Mouse (Mus musculus): ENCODE data around the gene Kif7.
A peak's percentile ranks its signal among the peaks of the same experiment; 100 is the strongest.

The Kif7 gene

DNA sequence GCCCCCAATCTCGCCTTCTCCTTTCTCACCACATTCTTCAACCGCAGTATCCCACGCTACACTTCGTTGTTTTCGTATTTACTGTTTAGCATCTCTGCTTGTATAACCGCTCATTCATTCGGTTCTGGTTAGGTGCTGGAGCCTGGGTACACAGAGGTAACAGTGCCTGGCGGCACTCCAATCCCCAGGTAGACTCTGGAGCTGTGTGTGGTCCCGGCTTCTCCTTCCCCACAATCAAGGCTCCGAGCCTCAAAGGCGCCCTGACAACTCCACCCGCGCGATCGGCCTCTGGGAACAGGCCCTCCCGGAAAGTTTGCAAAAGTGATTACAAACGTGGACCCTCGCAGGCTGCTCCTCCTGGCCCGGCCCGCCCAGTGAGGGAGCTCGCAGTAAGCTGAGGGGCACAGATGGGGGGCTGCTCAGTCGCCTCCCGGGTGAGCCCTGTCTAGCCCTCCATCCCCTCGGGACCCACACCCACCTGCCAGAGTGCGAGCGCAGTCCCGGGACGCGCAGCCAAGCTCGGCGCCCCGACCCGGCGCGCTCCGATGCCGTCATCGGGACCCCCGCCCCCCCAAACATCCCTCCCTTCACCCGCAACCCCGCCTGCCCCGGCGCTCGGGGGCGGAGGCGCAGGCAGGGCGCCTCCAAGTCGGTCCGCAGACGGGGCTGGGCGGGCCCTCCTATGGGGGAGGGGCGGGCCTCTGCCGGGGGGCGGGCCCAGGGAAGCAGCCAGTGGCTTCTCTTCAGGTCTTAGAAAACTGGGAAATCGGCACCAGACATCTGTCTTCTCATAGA is at the start of gene Kif7:
Kif7 (minus strand) TSS at position 534 of the 795 bp plus-strand sequence.
- peak; percentile 93 for DNase-seq (ENCODE audit: low read depth, low spot score)

DNA sequence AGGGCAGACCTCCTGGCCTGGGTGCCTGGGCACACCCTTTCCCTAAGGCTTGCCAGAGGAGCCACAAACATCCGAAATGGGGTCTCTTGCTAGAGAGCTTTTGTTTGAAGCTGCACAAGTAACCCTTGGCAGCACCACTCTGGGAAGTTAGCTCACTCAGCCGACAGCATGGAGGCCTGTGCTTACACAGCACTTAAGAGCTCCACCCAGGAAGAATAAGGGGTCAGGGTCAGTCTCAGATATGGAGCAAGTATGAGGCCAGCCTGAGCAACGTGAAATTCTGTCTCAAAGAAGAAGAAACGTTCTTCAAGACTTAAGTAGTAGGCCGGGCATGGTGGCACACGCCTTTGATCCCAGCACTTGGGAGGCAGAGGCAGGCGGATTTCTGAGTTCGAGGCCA is 46.6 kb upstream of the Kif7 start:
- DNase-seq (ENCODE audit: low read depth, low spot score) = no peak

DNA sequence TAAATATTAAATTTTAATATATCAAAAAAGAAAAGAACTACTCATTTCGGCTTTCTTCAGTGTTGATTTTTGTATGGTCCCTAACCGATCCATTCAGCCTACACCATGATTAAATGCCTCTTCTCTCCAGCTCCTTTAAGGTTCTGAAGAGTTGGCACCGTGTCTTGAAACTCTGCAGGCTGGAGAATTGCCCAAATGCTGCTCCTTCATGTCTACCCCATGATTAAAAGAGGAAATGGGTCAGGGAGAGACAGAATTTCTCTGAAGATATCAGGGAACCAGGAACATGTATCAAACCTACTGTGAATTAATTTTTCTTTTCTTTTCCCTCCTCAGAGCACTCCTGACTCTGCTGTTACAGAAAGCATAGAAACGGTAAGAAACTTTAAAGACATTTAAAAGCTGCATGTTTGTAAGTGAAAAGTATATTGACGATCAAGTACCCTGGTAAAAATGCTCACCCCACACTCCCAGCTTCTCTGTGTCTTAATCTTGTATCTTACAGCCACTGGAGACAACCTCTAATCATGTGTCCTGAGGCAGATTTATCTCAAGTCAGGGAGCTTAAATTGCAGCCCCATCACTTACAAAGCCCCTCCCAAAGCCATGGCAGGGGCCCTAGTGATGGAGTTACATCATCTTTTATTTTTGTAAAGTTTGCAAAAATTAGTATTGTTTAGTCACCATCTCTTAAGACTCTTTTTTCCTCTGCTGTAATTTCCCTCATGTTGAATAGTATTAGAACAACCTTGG is 45.8 kb upstream of the Kif7 start:
- DNase-seq (ENCODE audit: low read depth, low spot score) = no peak

DNA sequence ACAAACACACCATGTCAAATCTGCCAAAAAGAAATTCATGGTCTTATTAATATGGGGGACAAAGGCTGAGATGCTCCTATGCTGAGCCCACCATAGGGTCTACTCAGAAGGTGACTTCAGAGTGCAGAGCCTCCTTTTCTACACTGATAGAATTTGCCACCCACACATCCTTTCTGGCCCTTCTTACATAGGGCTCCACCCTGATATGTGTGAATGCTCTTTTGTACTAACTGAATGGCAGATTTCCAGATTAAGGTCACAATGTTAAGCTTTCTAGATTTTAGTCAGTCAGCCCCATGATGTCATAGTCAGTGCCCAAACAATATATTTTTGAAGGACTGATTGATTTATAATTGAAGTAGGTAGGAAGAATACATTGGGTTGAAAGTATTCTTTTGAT is 44.2 kb upstream of the Kif7 start:
- DNase-seq (ENCODE audit: low read depth, low spot score) = no peak

DNA sequence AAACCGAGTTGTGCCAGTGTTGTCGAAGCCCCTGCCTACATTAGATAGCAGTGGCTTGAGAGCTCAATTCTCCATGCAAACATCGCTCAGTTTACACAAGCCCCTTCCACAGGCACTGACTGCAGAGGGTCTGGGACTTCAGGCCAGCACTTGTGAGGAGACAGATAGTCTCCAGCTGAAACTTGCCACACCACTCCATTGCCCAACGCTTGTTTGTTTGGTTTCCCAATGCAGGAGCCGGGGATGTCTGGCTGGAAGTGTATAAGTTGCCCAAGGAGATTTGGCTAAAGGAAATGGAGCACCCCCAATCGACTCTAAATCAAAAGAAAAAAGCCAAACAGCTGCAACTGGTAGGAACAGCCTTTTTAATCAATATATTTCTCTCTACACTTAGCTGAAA is 42.7 kb upstream of the Kif7 start:
- no peak for DNase-seq (ENCODE audit: low read depth, low spot score)

DNA sequence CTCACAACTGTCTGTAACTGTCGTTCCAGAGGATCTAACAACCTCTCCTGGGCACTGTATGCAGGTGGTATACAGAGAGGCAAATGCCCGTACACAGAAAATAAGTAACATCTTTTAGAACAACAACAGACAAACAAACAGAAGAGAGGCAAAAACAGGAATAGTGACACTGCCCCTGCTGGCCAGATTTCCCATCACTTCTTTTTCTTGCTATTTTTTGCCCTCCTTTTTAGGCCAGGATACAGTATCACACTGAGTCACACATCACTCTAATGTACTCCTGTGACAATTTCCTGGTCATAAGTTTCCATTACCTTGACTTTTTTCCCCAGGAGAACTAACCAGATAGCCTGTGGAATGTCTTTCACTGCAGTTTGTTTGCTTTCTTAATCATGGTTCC is 40.8 kb upstream of the Kif7 start:
- DNase-seq (ENCODE audit: low read depth, low spot score) = no peak

DNA sequence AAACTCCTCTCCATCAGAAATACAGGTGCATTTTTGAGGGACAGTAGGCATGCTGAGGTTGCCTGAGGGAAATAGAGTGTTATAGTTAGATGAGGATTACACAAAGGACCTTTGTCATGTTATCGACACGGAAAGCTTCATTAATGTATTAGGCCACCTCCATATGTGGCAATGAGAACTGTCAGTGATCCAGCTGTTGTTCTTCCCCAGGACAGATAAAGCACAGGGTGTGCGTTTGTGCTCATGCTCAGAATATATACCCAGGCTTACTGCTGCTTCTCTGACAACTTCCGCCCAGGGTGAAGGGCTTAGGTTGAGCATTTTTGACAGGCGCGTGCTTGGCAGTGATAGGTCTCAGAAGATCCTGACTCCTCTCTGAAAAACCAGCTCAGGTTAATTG is 34.0 kb upstream of the Kif7 start:
- DNase-seq (ENCODE audit: low read depth, low spot score) = no peak

DNA sequence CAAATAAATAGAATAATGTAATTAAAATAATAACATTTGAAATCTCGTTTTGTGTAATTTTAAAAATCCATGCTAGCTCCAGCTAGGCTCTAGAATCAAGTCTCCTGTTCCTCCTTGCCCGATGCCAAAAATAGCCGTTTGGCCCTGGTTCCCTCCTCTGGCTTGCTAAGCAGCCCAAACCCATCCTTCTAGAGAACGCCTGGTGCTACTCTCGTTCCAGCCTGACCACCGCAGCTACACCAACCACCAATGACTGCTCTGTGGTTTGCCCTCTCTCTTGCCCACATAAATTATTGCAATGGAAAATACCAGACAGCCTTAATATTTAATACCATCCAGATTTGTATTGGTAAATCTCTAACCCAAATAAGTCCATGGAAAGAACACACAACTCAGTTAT is 32.1 kb upstream of the Kif7 start:
- no peak for DNase-seq (ENCODE audit: low read depth, low spot score)

DNA sequence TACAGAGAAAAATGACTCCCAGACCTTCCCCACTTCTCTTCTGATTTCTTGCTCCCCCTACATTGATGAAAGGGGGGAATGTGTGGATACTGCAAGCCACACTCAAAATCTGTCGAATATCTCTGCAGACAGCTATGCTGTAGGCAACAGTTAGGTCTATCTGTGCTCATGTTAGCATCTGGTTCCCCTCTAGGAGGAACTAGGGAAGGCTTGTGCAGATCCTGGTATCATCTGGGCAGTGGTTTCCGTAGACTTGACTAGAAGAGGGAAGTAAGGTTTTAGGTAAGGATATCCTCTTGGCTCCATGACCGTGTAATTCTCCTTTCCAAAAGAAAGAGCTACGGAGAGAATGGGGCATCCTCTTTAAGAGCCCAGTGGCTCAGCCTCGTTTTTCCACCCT is 29.1 kb upstream of the Kif7 start:
- DNase-seq (ENCODE audit: low read depth, low spot score) = no peak

DNA sequence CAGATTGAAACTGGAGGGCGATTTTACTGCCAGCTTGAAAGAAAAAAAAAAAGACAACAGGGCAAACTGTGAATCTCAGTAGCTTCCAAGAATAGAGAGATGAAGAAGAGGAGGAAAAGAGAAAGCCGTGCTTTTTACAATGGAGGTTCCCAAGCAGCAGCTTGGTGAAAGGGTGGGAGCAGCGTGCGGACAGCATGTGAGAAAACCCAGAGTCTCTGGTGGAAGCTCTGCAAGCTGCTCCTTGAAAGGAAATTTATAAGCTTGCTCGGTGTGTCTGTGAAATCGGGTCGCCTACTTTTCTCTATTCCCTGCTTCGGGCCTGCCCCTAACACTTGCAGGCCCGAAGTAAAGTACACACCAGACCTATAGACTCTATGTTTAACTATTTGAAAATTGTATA is 28.5 kb upstream of the Kif7 start:
- DNase-seq (ENCODE audit: low read depth, low spot score) = no peak

DNA sequence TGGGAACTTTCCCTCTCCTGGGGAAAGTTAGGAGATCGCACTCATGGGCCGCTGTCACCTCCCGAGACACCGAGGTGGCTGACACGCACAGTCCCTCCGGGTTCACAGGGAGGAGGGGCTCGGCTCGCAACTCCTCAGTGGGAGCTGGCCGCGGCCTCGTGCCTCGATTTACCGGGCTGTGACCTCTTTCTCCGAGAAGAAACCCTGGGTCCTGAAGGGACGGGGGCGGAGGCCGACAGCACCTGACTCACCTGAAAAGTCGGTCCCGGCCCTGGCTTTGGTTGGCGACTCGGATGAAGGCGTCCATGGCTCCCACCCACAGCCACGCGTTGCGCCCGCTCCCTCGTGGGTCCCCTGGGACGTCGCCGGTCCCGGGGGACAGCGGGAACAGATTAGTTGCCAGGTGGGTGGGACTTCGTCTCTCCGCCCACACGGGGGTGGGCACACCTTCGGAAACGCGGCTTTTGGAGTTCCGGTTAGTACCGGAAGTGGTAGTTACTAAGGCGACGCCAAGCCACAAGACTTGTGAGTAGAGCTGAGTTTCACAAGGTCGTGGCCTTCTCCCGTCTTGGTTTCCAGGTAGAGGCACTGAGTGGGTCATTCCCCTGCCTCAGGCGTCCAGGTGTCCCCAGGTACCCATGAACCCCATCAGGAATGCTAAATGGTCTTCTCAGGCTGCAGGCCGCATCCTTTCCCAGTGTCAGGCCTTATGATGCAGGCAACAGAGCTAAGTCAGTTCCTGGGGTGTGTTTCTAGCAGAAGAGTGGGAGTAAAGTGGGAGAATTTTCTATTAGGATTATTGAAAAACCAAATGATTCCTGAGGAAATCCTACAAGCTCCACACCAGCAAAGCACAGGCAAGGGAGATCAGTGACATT is 27.4 kb upstream of the Kif7 start, which contains the start of the genes Pex11a and Wdr93:
Pex11a (minus strand) TSS at position 473 of the 878 bp plus-strand sequence.
Wdr93 (plus strand) TSS at position 505 of the 878 bp plus-strand sequence.
- DNase-seq (ENCODE audit: low read depth, low spot score) = peak; percentile 91

DNA sequence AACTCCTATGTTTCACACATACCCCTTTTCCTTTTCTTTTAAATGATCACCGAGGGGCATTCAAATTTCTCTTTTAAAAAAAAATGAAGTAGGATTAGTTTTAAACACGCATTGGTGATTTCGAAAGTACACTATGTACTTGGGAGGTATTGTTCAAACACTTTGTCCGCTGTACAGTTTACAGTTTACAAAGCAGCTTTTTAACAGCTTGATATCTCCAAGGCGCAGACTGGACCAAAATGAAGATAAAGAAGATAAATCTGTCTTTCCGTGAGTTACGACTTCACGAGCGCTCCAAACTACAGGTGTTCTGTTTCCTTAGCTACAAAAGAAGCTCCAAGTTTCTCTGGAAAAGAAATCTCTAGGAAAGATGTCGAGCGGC is 26.7 kb upstream of the Kif7 start:
- no peak for DNase-seq (ENCODE audit: low read depth, low spot score)

DNA sequence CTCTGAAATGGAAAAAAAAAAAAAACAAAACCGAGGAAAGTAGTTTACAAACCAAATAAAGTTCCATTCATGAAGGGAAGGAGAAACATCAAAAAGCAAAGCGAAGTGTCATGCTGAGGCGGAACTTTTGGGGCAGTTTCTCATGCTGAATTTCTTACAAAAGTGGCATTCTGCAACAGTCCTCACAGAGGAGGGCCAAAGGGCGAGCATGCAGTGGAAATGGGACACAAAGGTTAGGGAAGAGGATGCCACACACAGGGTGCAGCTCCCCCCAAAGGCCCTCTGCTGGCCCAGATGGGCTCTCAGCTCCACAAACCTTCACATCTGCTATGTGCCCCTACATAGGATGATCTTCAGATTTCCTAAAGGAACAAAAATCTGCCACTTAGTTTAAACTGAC is 24.8 kb upstream of the Kif7 start:
- no peak for DNase-seq (ENCODE audit: low read depth, low spot score)

DNA sequence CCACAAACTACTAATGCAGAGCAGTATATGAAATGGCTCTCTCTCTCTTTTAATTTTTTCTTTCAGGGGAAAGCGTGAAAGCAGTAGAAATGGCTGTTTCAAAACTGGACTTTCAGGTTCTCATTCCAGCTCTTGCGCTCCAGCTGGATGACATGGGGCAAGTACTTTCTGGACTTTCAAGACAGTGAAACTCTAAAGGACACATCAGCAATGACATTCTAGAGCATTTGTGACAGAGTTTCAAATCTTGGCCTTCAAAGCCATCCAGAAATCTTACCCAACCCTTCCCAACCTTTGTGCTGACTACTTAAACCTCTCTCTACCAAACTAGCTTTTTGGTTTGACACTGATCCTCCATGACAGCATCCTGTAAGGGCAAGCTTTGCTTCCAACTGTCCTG is 23.4 kb upstream of the Kif7 start:
- no peak for DNase-seq (ENCODE audit: low read depth, low spot score)

DNA sequence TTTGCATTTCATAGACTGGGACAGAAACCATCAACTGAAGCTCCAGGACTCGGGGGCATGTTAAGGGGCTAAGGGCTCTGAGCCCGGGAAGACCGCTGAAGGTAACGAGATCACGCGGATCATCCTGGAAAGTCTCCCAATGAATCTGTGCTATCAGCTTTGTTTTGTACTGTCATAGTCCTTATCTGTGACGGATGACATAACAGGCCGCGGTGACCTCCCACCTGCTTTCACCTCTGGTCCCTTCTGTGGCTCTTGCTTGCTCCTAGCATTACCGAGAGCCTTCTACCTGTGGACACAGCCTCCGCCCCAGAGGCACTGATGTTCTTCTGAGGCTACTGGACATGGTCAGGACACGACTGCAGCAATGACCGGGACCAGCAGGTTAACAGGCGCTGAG is 21.0 kb upstream of the Kif7 start:
- DNase-seq (ENCODE audit: low read depth, low spot score) = no peak

DNA sequence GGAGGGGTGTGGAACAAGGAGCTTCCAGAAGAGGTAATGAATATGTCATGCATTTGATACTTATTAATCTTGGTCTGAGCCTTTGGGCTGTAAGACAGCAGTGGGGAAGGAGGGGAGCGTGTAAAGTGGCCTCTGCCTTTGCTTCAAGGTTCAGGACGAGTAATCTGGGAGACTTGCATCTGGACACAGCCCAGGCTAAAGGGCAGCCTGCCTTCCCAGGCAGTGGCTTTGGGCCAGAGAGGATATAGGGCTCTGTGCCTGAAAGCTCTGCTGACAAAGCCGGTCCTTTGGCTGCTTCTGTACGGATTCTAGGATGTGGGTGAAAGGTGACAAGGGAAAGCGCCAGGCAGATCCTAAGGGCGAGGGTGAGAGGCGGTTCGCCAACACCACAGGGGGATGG is 19.0 kb upstream of the Kif7 start:
- no peak for DNase-seq (ENCODE audit: low read depth, low spot score)

DNA sequence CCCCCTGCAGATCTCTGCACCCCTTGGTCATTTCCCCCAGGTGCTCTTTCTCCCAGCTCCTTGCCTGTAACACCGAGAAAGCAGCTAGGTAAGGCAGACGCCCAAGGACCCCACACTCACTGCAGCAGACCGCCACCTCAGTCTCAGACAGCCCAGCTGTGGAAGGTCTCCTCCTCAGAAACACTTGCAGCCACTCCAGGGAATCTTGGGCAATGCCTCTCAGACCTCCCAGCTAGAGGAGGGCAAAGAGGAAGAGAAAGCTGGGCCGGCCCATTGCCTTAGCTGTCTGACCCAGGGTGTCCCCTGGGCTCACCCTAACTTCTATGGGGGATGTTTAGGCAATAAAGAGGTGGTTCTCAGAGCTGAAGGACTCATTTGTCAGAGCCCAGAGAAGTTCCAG is 17.1 kb upstream of the Kif7 start, which contains the start of gene Plin1:
Plin1 (minus strand) TSS at position 282 of the 400 bp plus-strand sequence.
- DNase-seq (ENCODE audit: low read depth, low spot score) = no peak

DNA sequence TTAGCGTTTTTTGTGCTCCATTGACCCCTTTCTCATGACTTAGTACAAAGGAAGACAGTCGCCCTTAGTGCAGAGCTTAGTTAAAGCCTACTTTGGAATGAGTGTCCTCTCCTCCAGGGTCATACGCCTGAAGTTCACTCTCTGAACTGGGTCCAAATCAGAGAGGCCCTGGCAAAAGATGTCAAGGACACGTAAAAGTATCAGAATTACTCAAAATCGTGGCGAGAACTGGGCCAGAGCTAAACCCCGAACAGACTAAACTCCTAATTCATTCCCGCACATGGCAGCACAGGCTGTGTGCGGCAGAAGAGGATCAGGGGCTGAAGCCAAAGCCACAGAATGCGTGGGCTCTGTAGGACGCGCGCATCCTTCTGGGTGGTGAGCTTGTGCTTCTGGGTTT is 15.9 kb upstream of the Kif7 start:
- DNase-seq (ENCODE audit: low read depth, low spot score) = no peak

DNA sequence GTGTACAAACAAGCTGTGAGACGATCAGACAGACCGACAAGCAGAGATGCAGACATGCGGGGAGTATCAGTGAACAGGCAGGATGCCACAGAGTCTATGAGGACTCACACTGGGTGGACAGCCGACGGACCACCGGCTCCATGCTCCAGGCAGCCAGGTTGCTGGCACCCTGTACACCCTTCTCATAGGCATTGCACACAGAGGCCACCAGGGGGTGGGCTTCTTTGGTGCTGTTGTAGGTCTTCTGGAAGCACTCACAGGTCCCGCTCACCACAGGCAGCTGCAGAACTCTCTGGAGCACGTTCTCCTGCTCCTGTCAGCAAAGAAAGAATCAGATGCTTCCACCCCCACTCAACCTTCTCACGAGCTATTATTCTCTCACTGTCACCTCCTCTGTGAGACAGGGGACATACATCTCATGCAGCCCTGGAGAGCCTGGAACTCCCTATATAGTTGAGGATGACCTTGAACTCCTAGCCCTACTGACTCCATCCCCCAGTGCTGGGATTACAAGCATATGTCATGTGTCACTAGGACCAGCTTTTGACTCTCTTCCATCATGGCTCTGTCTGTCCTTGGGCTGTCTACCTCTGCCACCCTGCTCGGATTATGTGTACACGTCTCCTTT is 14.3 kb upstream of the Kif7 start:
- peak; percentile 65 for DNase-seq (ENCODE audit: low read depth, low spot score)

DNA sequence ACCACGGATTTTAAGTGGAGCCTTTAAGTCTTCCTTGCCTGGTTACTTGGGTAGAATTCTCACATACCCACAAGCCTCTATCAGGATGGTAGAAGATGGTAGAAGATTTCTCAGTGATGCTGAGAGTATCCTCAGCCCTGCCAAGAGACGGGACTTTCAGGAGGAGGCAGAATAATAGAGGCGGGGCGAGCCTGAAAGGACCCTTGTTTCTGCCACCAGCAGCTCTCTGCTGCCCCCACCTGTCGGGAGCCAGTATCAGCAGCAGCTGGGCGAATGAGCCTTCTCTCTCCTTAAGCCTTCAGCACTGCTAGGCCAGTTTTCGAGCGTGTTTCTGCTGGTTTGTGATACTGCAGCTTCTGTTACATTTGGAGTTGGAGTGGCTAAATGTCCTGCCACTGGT is 13.6 kb upstream of the Kif7 start:
- peak; percentile 80 for DNase-seq (ENCODE audit: low read depth, low spot score)

DNA sequence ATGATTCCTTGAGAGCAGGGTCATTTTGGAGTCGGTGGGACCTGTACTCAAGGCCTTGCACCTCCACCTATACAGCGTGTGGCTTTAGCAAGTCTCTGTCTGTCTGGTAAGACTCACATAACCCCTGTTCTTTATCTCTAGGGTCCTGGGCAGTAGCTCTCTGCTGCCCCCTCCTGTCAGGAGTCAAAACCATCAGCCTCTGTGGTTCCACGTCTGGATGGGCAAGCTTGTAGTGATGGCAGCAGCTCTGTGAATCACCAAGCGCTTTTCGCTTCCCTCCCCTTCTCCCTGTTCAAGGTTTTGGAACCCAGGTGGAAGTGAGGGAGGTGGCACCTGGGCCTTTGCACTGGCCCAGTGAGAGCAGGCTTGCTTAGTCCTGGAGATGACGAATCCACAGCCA is 12.7 kb upstream of the Kif7 start:
- peak; percentile 87 for DNase-seq (ENCODE audit: low read depth, low spot score)

DNA sequence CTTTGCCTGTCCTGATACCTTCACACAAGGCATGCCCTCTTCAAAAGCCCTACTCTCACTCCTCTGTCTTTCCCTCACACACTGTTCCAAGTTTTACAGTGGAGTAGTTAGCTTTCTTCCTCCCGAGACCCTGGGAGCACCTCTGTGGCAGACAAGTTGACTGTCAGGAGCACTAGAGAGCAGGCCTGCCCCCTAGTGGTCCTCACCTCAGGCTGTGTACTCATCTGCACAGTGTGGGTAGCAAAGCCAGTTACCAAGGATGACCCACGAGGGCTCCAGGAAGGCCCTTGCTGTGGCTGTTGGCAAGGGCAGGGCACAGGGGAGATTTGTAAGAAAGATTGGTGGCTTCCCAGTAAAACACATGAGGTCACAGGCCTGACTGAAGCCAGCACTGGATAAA is 11.6 kb upstream of the Kif7 start:
- DNase-seq (ENCODE audit: low read depth, low spot score) = peak; percentile 79

Measured in R1 (cell line).